Mouse (Mus musculus): ENCODE data around the gene Tlcd1. TPM values are rescaled to one million over a fixed set of nuclear protein-coding genes. Genes with fewer than 3 reads are reported as not detected.

The Tlcd1 gene
- polyA plus RNA-seq, 1 experiment from 2014 or later: 18.7 TPM

GRCm38 (mm10) chr11:78163681-78164603 lies 12.6 kb upstream of the Tlcd1 start:
- H3K27ac ChIP-seq: peak overlapping the region; percentile 98
- under 1% methylated on average over 22 of the region's 22 CpGs for WGBS
- H3K9me3 ChIP-seq: no peaks in the 10 kb centered on the region
- H3K27me3 ChIP-seq (ENCODE audit: insufficient read depth, poor library complexity, severe bottlenecking): peaks cover 9% of the 10 kb centered on the region
- DNase-seq (ENCODE audit: low spot score): peak; percentile 91
- H3K36me3 ChIP-seq: peaks cover 47% of the 10 kb centered on the region
- H3K4me1 ChIP-seq: peaks cover 61% of the 10 kb centered on the region
- H3K4me3 ChIP-seq: peak overlapping the region; percentile 100

GRCm38 (mm10) chr11:78164604-78164923 lies 11.9 kb upstream of the Tlcd1 start:
- Histone ChIP-seq H3K27ac (peak overlapping the region; percentile 98), H3K9me3 (no peaks in the 10 kb centered on the region), H3K36me3 (peaks cover 42% of the 10 kb centered on the region), H3K4me3 (peak overlapping the region; percentile 100), H3K4me1 (peaks cover 61% of the 10 kb centered on the region), H3K27me3 (ENCODE audit: insufficient read depth, poor library complexity, severe bottlenecking) (peaks cover 9% of the 10 kb centered on the region)
- WGBS: under 1% methylated on average over 14 of the region's 14 CpGs
- DNase-seq (ENCODE audit: low spot score): no peak

- H3K9me3 ChIP-seq: no peaks in the 10 kb centered on the region
- H3K27me3 ChIP-seq (ENCODE audit: insufficient read depth, poor library complexity, severe bottlenecking): peaks cover 9% of the 10 kb centered on the region
- peaks cover 59% of the 10 kb centered on the region for H3K4me1 ChIP-seq
- under 1% methylated on average over 78 of the region's 78 CpGs for WGBS
- H3K4me3 ChIP-seq: peak within 1 kb of the TSS; percentile 100
- peak; percentile 92 for DNase-seq (ENCODE audit: low spot score)
- peak within 1 kb of the TSS; percentile 98 for H3K27ac ChIP-seq
- H3K36me3 ChIP-seq: peaks cover 36% of the 10 kb centered on the region
These were observed 11.4 kb upstream of the Tlcd1 start, which contains the start of gene Traf4 for GRCm38 (mm10) chr11:78164924-78165760. Traf4 (minus strand) TSS chr11:78165589.

- no peak for DNase-seq (ENCODE audit: low spot score)
- Histone ChIP-seq H3K36me3 (peaks cover 36% of the 10 kb centered on the region), H3K4me1 (peaks cover 53% of the 10 kb centered on the region)
These were observed 10.8 kb upstream of the Tlcd1 start for GRCm38 (mm10) chr11:78165761-78166109.

GRCm38 (mm10) chr11:78166161-78166560 lies 10.3 kb upstream of the Tlcd1 start:
- DNase-seq (ENCODE audit: low spot score): no peak
- peak overlapping the region; percentile 100 for H3K4me3 ChIP-seq
- H3K4me1 ChIP-seq: peaks cover 53% of the 10 kb centered on the region
- H3K27ac ChIP-seq: peak overlapping the region; percentile 98
- WGBS: 35% methylated on average over 4 of the region's 4 CpGs
- H3K27me3 ChIP-seq (ENCODE audit: insufficient read depth, poor library complexity, severe bottlenecking): peaks cover 9% of the 10 kb centered on the region
- H3K9me3 ChIP-seq: no peaks in the 10 kb centered on the region
- H3K36me3 ChIP-seq: peaks cover 36% of the 10 kb centered on the region

More at GRCm38 (mm10) chr11:78165761-78166109, 10.8 kb upstream of the Tlcd1 start:
- Histone ChIP-seq H3K4me3 (peak overlapping the region; percentile 100), H3K27me3 (ENCODE audit: insufficient read depth, poor library complexity, severe bottlenecking) (peaks cover 9% of the 10 kb centered on the region), H3K27ac (peak overlapping the region; percentile 98), H3K9me3 (no peaks in the 10 kb centered on the region)
- WGBS: 3% methylated on average over 16 of the region's 16 CpGs

- whole genome bisulfite sequencing: 53% methylated on average over 6 of the region's 6 CpGs
- Histone ChIP-seq H3K4me3 (peak overlapping the region; percentile 28; the same call in 1 of the 2 replicates), H3K4me1 (peaks cover 53% of the 10 kb centered on the region), H3K36me3 (peaks cover 34% of the 10 kb centered on the region), H3K9me3 (no peaks in the 10 kb centered on the region), H3K27ac (no peak overlapping the region), H3K27me3 (ENCODE audit: insufficient read depth, poor library complexity, severe bottlenecking) (peaks cover 9% of the 10 kb centered on the region)
- DNase-seq (ENCODE audit: low spot score): no peak
These were observed 9.9 kb upstream of the Tlcd1 start for GRCm38 (mm10) chr11:78166640-78167039.

- Histone ChIP-seq H3K36me3 (peaks cover 34% of the 10 kb centered on the region), H3K4me3 (no peak overlapping the region), H3K27me3 (ENCODE audit: insufficient read depth, poor library complexity, severe bottlenecking) (peaks cover 9% of the 10 kb centered on the region), H3K27ac (no peak overlapping the region), H3K4me1 (peaks cover 52% of the 10 kb centered on the region), H3K9me3 (no peaks in the 10 kb centered on the region)
- DNase-seq (ENCODE audit: low spot score): no peak
- WGBS: 89% methylated on average over 14 of the region's 14 CpGs
These were observed 9.1 kb upstream of the Tlcd1 start for GRCm38 (mm10) chr11:78167257-78167959.

- WGBS: 55% methylated on average over 19 of the region's 19 CpGs
- Histone ChIP-seq H3K27ac (no peak overlapping the region; the same call in 1 of the 2 replicates), H3K9me3 (no peaks in the 10 kb centered on the region), H3K27me3 (ENCODE audit: insufficient read depth, poor library complexity, severe bottlenecking) (peaks cover 9% of the 10 kb centered on the region), H3K36me3 (peaks cover 30% of the 10 kb centered on the region), H3K4me3 (no peak overlapping the region), H3K4me1 (peaks cover 43% of the 10 kb centered on the region)
- DNase-seq (ENCODE audit: low spot score): no peak
These were observed 7.7 kb upstream of the Tlcd1 start for GRCm38 (mm10) chr11:78168541-78169468.

GRCm38 (mm10) chr11:78170306-78170705 lies 6.2 kb upstream of the Tlcd1 start:
- H3K27me3 ChIP-seq (ENCODE audit: insufficient read depth, poor library complexity, severe bottlenecking): peaks cover 9% of the 10 kb centered on the region
- H3K36me3 ChIP-seq: peaks cover 30% of the 10 kb centered on the region
- 89% methylated on average over 15 of the region's 15 CpGs for WGBS
- no peaks in the 10 kb centered on the region for H3K9me3 ChIP-seq
- no peak for DNase-seq (ENCODE audit: low spot score)
- peaks cover 38% of the 10 kb centered on the region for H3K4me1 ChIP-seq
- H3K4me3 ChIP-seq: no peak overlapping the region
- no peak overlapping the region for H3K27ac ChIP-seq

GRCm38 (mm10) chr11:78171328-78171727 lies 5.2 kb upstream of the Tlcd1 start:
- Histone ChIP-seq H3K4me3 (no peak overlapping the region), H3K27me3 (ENCODE audit: insufficient read depth, poor library complexity, severe bottlenecking) (peaks cover 9% of the 10 kb centered on the region), H3K27ac (no peak overlapping the region), H3K9me3 (no peaks in the 10 kb centered on the region), H3K4me1 (peaks cover 33% of the 10 kb centered on the region), H3K36me3 (peaks cover 30% of the 10 kb centered on the region)
- WGBS: 66% methylated on average over 4 of the region's 4 CpGs
- no peak for DNase-seq (ENCODE audit: low spot score)

- H3K27ac ChIP-seq: no peak overlapping the region
- no peaks in the 10 kb centered on the region for H3K9me3 ChIP-seq
- no peak overlapping the region for H3K4me3 ChIP-seq
- DNase-seq (ENCODE audit: low spot score): no peak
- peaks cover 8% of the 10 kb centered on the region for H3K27me3 ChIP-seq (ENCODE audit: insufficient read depth, poor library complexity, severe bottlenecking)
- peaks cover 27% of the 10 kb centered on the region for H3K4me1 ChIP-seq
- peaks cover 29% of the 10 kb centered on the region for H3K36me3 ChIP-seq
- WGBS: 76% methylated on average over 16 of the region's 16 CpGs
These were observed 4.3 kb upstream of the Tlcd1 start for GRCm38 (mm10) chr11:78172034-78172747.
